Mouse (Mus musculus) MEL (cell line): ENCODE measurements around the gene Mrps27. TPM values are rescaled to one million over a fixed set of nuclear protein-coding genes. Genes with fewer than 3 reads are reported as not detected.

Experiments
- DNase-seq: peaks from one replicate; pipeline ENCODE4 v3.0.0; 2011; ENCODE audit warnings: low read depth, low spot score
- H3K27ac ChIP-seq: 2 replicates; pipeline ENCODE4 v1.5.1; 2012; ENCODE audit warnings: low read depth, mild to moderate bottlenecking, control low read depth, low read length, moderate library complexity; ENCODE audit not compliant: control insufficient read depth
- H3K27me3 ChIP-seq, 2 experiments: fragments of 150-350 bp in 1 of 2; sonication (generic) in 1 of 2; 2 replicates each; pipeline ENCODE4 v1.6.1; 2012; ENCODE audit warnings: low read length in 2 of 2, mild to moderate bottlenecking in 2 of 2, improper control_type of control experiment in 1 of 2, moderate library complexity in 1 of 2; ENCODE audit not compliant: insufficient read depth in 2 of 2, control insufficient read depth in 1 of 2
- H3K36me3 ChIP-seq, 2 experiments: 2 replicates each; pipeline ENCODE4 v1.6.1; 2012 to 2014; ENCODE audit warnings: low read length in 2 of 2, improper control_type of control experiment in 1 of 2, inconsistent platforms in 1 of 2, mild to moderate bottlenecking in 1 of 2; ENCODE audit not compliant: insufficient read depth in 2 of 2, control insufficient read depth in 1 of 2
- H3K4me1 ChIP-seq, 2 experiments: fragments of 150-350 bp in 1 of 2; sonication (generic) in 1 of 2; 2 replicates each; pipeline ENCODE4 v1.6.1; 2012; ENCODE audit warnings: low read length in 2 of 2, improper control_type of control experiment in 1 of 2, mild to moderate bottlenecking in 1 of 2; ENCODE audit not compliant: insufficient read depth in 2 of 2, control insufficient read depth in 1 of 2
- H3K4me3 ChIP-seq, 2 experiments: fragments of 150-350 bp in 1 of 2; sonication (generic) in 1 of 2; 2 replicates each; pipeline ENCODE4 v1.5.1; 2012; ENCODE audit warnings: low read depth in 2 of 2, low read length in 2 of 2, mild to moderate bottlenecking in 2 of 2, moderate library complexity in 2 of 2, control low read depth in 1 of 2, improper control_type of control experiment in 1 of 2; ENCODE audit not compliant: control insufficient read depth in 1 of 2, insufficient read depth in 1 of 2
- H3K79me2 ChIP-seq: 2 replicates; pipeline ENCODE4 v1.6.1; 2012; ENCODE audit warnings: mild to moderate bottlenecking, low read length, moderate library complexity; ENCODE audit not compliant: control insufficient read depth, poor library complexity, insufficient read depth
- H3K9ac ChIP-seq: 2 replicates; pipeline ENCODE4 v1.6.1; 2012; ENCODE audit warnings: low read depth, mild to moderate bottlenecking, control low read depth, low read length, moderate library complexity; ENCODE audit not compliant: control insufficient read depth, poor library complexity, severe bottlenecking
- H3K9me3 ChIP-seq: fragments of 150-350 bp; sonication (generic); replicated peaks from 2 replicates; pipeline ENCODE4 v1.6.1; 2012; ENCODE audit warnings: mild to moderate bottlenecking, low read length, improper control_type of control experiment, moderate library complexity; ENCODE audit not compliant: insufficient read depth
- BHLHE40 ChIP-seq: IDR thresholded peaks from 2 replicates; pipeline ENCODE4 v1.6.1; 2012; ENCODE audit warnings: low read depth, mild to moderate bottlenecking, inconsistent platforms, low read length, improper control_type of control experiment, borderline replicate concordance
- CHD2 ChIP-seq: IDR thresholded peaks from 2 replicates; pipeline ENCODE4 v1.6.1; 2011; ENCODE audit warnings: low read length, improper control_type of control experiment
- E2F4 ChIP-seq: IDR thresholded peaks from 2 replicates; pipeline ENCODE4 v1.6.1; 2011; ENCODE audit warnings: low read depth, low read length, improper control_type of control experiment, borderline replicate concordance
- ELF1 ChIP-seq: IDR thresholded peaks from 2 replicates; pipeline ENCODE4 v1.6.1; 2014; ENCODE audit warnings: low read depth, mild to moderate bottlenecking, inconsistent platforms, low read length, improper control_type of control experiment, moderate library complexity
- EP300 ChIP-seq, 2 experiments: IDR thresholded peaks; 2 replicates each; pipeline ENCODE4 v1.6.1; 2011; ENCODE audit warnings: improper control_type of control experiment in 2 of 2, low read length in 2 of 2, low read depth in 1 of 2, mild to moderate bottlenecking in 1 of 2
- ETS1 ChIP-seq: IDR thresholded peaks from 2 replicates; pipeline ENCODE4 v1.6.1; 2012; ENCODE audit warnings: low read depth, mild to moderate bottlenecking, inconsistent platforms, low read length, improper control_type of control experiment, moderate library complexity
- GABPA ChIP-seq: IDR thresholded peaks from 2 replicates; pipeline ENCODE4 v1.6.1; 2012; ENCODE audit warnings: low read depth, mild to moderate bottlenecking, inconsistent platforms, low read length, improper control_type of control experiment, moderate library complexity
- HCFC1 ChIP-seq: IDR thresholded peaks from 2 replicates; pipeline ENCODE4 v1.6.1; 2012; ENCODE audit warnings: low read depth, mild to moderate bottlenecking, inconsistent platforms, low read length, improper control_type of control experiment, moderate library complexity
- MAZ ChIP-seq: IDR thresholded peaks from 2 replicates; pipeline ENCODE4 v1.6.1; 2012; ENCODE audit warnings: low read depth, mild to moderate bottlenecking, inconsistent platforms, low read length, improper control_type of control experiment
- MYB ChIP-seq: IDR thresholded peaks from 2 replicates; pipeline ENCODE4 v1.6.1; 2011; ENCODE audit warnings: mild to moderate bottlenecking, low read depth, low read length, improper control_type of control experiment
- MYC ChIP-seq: IDR thresholded peaks from 2 replicates; pipeline ENCODE4 v1.6.1; 2011; ENCODE audit warnings: low read depth, mild to moderate bottlenecking, low read length, improper control_type of control experiment, moderate library complexity
- NELFE ChIP-seq: IDR thresholded peaks from 2 replicates; pipeline ENCODE4 v1.6.1; 2011; ENCODE audit warnings: low read depth, low read length, improper control_type of control experiment
- NRF1 ChIP-seq: IDR thresholded peaks from 2 replicates; pipeline ENCODE4 v1.6.1; 2014; ENCODE audit warnings: low read depth, mild to moderate bottlenecking, inconsistent platforms, low read length, improper control_type of control experiment, moderate library complexity; ENCODE audit not compliant: poor library complexity, insufficient read depth, severe bottlenecking
- POLR2AphosphoS2 ChIP-seq: IDR thresholded peaks from 2 replicates; pipeline ENCODE4 v1.6.1; 2011; ENCODE audit warnings: low read length, improper control_type of control experiment
- RCOR1 ChIP-seq: IDR thresholded peaks from 2 replicates; pipeline ENCODE4 v1.6.1; 2012; ENCODE audit warnings: low read depth, mild to moderate bottlenecking, inconsistent platforms, low read length, improper control_type of control experiment
- SMC3 ChIP-seq: IDR thresholded peaks from 2 replicates; pipeline ENCODE4 v1.6.1; 2011; ENCODE audit warnings: low read depth, low read length, improper control_type of control experiment
- TAL1 ChIP-seq: IDR thresholded peaks from 2 replicates; pipeline ENCODE4 v1.6.1; 2012; ENCODE audit warnings: mild to moderate bottlenecking, inconsistent platforms, low read length, moderate library complexity, mixed read lengths
- TBP ChIP-seq: IDR thresholded peaks from 2 replicates; pipeline ENCODE4 v1.8.0; 2011; ENCODE audit warnings: low read depth, low read length, improper control_type of control experiment
- TCF12 ChIP-seq: IDR thresholded peaks from 2 replicates; pipeline ENCODE4 v1.6.1; 2014; ENCODE audit warnings: low read depth, mild to moderate bottlenecking, inconsistent platforms, low read length, improper control_type of control experiment, moderate library complexity
- UBTF ChIP-seq: IDR thresholded peaks from 2 replicates; pipeline ENCODE4 v1.6.1; 2012; ENCODE audit warnings: low read depth, mild to moderate bottlenecking, inconsistent platforms, low read length, improper control_type of control experiment, moderate library complexity, borderline replicate concordance; ENCODE audit not compliant: insufficient read depth
- ZC3H11A ChIP-seq: IDR thresholded peaks from 2 replicates; pipeline ENCODE4 v1.6.1; 2012; ENCODE audit warnings: low read depth, mild to moderate bottlenecking, inconsistent platforms, low read length, improper control_type of control experiment
- ZNF384 ChIP-seq: IDR thresholded peaks from 2 replicates; pipeline ENCODE4 v1.6.1; 2012; ENCODE audit warnings: low read depth, mild to moderate bottlenecking, inconsistent platforms, low read length, improper control_type of control experiment
- polyA plus RNA-seq, 2 experiments: library from polyadenylated mRNA; stranded (reverse) in 1 of 2; unstranded in 1 of 2; fragments of >175 nt in 1 of 2; fragments of >200 nt in 1 of 2; gene quantifications; 2 replicates each; pipeline versions ENCODE4 v1.2.1 to v1.2.4; 2012; ENCODE audit warnings: low replicate concordance in 2 of 2, low read depth in 1 of 2; ENCODE audit not compliant: insufficient read length in 2 of 2, insufficient read depth in 1 of 2, missing spikeins in 1 of 2
- total RNA-seq: library from RNA; depleted of rRNA; stranded (reverse); fragments of 300-350 nt; gene quantifications from 2 replicates; pipeline ENCODE4 v1.2.3, GENCODE M21; 2012

Mrps27 gene
- total and polyA plus RNA-seq, 3 experiments: 27.9 to 44.1 TPM; not detected in 1

DNA sequence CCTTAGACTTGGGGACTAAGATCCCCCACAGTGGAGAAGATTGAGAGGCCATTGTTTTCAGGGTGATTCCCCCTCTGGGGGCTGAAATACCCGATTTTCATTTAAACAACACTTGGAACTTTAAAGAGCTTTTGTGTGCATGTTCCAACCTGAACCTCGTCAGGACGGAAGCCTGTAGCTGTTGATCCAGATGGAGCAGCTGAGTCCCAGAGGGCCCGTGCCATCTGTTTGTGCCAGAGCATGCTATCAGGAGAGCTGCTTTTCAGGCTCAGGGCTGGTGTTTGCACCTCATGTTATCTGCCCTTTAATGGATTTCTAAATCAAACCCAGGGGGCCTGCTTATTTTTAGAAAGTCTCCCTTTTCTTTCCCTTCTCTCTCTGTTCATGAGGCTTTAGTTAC lies 19.3 kb downstream of the Mrps27 start:
- H3K9ac ChIP-seq: no peak overlapping the region
- H3K4me1 ChIP-seq: no peaks in the 10 kb centered on the region
- no peak overlapping the region for H3K27ac ChIP-seq
- H3K36me3 ChIP-seq: no peaks in the 10 kb centered on the region
- no peak for DNase-seq
- no peaks in the 10 kb centered on the region for H3K27me3 ChIP-seq
- H3K9me3 ChIP-seq: no peaks in the 10 kb centered on the region
- H3K79me2 ChIP-seq: no peaks in the 10 kb centered on the region
- H3K4me3 ChIP-seq: no peak overlapping the region
- TF ChIP-seq HCFC1: no peak
- no peak for TF ChIP-seq GABPA
- TF ChIP-seq TAL1: no peak
- TF ChIP-seq RCOR1: no peak

DNA sequence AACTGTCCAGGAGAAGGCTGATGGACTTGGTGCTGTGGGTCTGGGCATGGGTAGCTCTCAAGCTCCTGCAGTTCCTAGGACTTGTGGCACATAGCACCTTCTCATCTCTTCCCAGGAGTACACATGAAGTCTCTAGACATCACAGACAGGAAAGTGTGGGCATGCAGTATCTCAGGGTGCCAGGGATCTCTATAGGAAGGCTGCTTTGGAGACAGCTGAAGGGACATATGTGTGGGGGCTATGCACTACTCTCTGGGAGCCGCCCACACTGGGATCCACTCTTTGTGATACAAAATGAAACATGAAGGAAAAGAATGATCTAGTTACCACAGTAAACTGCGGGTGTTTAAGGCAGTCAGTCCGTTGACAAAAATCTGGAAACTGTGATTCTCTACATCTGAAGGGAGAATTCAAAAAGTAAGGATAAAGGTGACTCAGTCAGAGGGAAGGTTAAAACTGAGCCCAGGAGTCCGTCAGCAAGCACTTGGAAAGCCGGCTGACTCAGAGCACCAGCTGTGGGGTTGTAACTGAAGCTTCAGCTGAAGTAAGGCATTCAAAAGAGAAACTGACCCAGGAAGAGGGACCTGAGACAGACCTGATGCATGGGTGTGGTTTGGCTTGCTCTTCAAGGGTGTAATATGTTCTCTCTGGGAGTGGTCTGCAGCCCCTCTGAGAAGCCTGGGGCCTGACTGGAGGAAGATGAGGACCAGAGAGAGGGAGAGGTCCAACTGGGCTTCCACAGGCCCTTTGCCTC lies 22.0 kb downstream of the Mrps27 start:
- H3K9me3 ChIP-seq: no peaks in the 10 kb centered on the region
- no peak overlapping the region for H3K4me3 ChIP-seq
- H3K27me3 ChIP-seq: no peaks in the 10 kb centered on the region
- H3K27ac ChIP-seq: no peak overlapping the region
- H3K9ac ChIP-seq: no peak overlapping the region
- TF ChIP-seq NRF1 (no peak), ELF1 (no peak), BHLHE40 (no peak), EP300 (IDR thresholded peaks at IDR 0.05; ENCODE audit: low read depth in 1 of 2, low read length in 2 of 2) (no peak), SMC3 (no peak), TCF12 (no peak), GABPA (no peak), TBP (no peak), ETS1 (no peak), CHD2 (no peak), ZNF384 (no peak), E2F4 (no peak), MYC (no peak), TAL1 (no peak), UBTF (no peak), MYB (no peak), MAZ (no peak), POLR2AphosphoS2 (no peak), ZC3H11A (no peak), NELFE (no peak)
- TF ChIP-seq, all 39 proteins: peak for 0
- no peaks in the 10 kb centered on the region for H3K36me3 ChIP-seq
- no peaks in the 10 kb centered on the region for H3K79me2 ChIP-seq
- DNase-seq: no peak
- H3K4me1 ChIP-seq: no peaks in the 10 kb centered on the region
